Mouse (Mus musculus): ENCODE data around the gene Stk38l. TPM values are rescaled to one million over a fixed set of nuclear protein-coding genes. Genes with fewer than 3 reads are reported as not detected.
"Not testable (repeated sequence)": the region's sequence is repeated elsewhere in the genome, so short reads cannot be mapped to it uniquely, and the experiment has no call there.

The Stk38l gene
- total RNA-seq, 2 experiments from 2014 or later: 14.9 to 15.8 TPM

DNA sequence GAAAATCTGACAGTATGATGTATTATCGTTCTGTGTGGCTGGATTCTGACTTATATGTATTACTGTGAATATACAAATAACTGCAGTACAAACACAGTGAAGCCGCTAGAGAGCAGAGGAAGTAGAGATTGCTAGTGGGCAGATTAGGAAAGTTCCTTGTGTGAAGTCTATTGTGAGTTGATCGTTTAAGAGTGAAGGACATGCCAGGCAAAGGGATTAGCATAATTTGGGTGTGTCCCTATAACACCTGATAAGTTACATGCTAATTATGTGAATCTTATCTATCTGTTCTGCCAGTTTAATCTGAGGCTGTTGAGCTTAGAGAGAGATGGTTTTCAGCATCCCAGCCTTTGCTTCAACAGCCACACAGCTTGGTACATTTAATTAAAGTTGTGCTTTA is 7.4 kb downstream of the Stk38l start:
- intact Hi-C loops (cut with DNase I): no loop called here
- DNase-seq: no peak

DNA sequence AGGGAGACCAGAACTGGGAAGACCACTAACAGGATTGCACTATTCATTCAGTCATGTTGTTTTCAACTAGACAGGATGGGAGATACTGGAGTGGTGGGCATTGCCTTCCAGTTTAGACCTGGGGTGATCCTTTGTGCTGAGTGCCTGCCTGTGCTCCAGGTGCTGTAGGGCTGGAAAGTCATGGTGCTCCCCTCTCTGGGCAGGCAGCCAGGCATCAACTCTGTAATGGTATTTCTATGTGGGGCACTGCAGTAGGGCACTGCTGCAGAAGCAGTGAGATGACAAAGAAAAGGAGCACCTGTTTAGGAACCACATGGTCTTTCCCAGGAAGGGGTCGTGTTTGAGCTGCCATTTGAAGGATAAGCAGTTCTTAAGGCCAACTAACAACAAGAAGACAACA is 7.9 kb downstream of the Stk38l start:
- intact Hi-C loops (cut with DNase I): no loop called here
- peak; percentile 16 to 30 for DNase-seq

GRCm38 (mm10) chr6:146733554-146733953 is 8.8 kb downstream of the Stk38l start:
- intact Hi-C loops (cut with DNase I): no loop called here
- DNase-seq: no peak

DNA sequence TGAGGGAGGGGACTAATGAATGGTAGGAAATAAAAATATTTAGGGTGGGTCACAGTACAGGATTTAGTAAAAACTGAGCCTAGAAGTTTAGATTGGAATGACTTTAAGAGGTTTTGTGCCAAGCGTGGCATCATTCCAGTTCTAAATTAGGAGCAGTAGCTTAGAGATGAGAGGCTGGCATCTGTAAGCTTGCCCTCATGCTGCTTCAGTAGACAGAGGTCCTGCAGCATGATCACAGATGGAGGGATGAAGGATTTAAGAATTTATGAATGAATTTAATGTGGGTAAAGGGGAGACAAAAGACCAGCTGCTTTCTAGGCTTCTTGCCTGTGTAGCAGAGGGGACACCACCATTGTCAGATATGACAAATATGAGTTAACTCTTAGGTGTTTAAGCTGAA is 14.1 kb downstream of the Stk38l start:
- intact Hi-C loops (cut with DNase I): no loop called here
- peak in 1 of 2 experiments; percentile 57 for DNase-seq

- intact Hi-C loops (cut with DNase I): no loop called here
- DNase-seq: no peak
Measured at GRCm38 (mm10) chr6:146740724-146741123, 15.9 kb downstream of the Stk38l start.

DNA sequence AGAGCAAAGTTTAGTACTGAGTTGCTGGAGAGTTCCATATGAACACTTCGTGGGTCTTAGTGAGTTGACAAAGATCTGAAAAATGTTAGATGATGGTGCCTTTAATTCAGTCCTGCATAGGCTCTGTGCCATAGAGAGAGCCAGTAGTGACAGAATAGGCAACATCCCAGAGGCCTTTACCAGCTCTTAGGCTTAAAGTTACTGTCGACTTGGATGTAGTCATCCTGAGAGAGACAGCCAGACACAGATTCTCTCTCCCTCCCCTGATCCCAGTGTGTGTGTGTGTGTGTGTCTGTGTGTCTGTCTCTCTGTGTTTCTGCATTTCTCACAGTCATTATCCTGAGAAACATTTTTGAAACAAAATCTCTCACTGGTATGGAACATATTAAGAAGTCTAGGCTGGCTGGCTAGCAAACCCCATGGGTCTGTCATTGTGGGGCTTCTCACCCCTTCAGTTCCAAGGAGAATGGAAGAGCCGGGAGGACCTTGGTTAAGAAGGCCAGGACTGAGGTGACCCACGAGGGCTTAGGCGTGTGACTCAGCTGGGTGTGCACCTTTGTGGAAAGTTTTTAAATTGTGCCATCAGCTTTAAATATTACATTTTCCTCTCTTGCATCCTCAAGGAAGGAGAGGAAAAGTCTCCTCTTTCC is 17.3 kb downstream of the Stk38l start:
- intact Hi-C loops (cut with DNase I): no loop called here
- DNase-seq: no peak

- intact Hi-C loops (cut with DNase I): not testable (repeated sequence)
Measured at GRCm38 (mm10) chr6:146744266-146744665, 19.5 kb downstream of the Stk38l start.

GRCm38 (mm10) chr6:146745180-146745579 is 20.4 kb downstream of the Stk38l start:
- no peak for DNase-seq
- intact Hi-C loops (cut with DNase I): no loop called here

More at GRCm38 (mm10) chr6:146744266-146744665, 19.5 kb downstream of the Stk38l start:
- DNase-seq: not testable (repeated sequence)

DNA sequence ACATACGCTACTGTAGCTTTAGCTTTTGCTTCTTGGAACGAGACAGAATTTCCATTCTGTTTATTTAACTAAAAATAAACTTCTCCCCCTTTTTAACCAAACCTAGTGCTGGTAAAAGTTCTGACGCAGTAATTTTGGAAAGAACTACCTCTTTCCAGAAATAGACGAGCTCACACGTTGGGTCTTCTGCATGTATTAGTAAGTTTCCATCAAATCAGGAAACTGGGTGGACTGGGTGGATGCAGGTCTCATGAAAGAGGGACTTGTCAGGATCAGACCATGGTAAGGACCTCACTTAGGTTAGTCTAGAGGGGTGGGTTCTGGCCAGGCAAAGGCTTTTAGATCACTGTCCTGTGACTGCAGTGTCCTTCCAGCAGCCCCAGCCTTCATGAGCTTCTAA is 21.8 kb downstream of the Stk38l start:
- DNase-seq: no peak
- intact Hi-C loops (cut with DNase I): no loop called here

- intact Hi-C loops (cut with DNase I): no loop called here
Measured at GRCm38 (mm10) chr6:146747057-146747456, 22.3 kb downstream of the Stk38l start.

DNA sequence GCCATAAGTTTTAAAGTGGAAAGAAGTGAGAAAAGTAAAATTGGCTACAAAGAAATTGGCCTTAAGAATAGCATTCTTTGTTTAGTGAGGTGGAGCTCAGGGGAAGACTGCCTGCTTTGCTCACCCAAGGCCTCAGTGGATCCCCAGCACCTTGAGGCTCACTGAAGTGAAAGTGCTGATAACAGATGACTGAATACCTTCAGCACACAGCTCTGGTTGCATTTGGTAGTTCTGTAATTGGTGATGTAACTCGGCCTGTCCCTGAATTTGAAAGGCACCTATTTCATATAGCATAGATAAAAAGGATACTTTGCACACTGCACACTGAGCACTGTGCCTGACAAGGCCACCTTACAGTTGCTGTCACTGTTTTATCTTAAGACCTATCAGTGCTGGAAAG is 23.5 kb downstream of the Stk38l start:
- intact Hi-C loops (cut with DNase I): no loop called here
- DNase-seq: no peak

More at GRCm38 (mm10) chr6:146747057-146747456, 22.3 kb downstream of the Stk38l start:
- no peak for DNase-seq

GRCm38 (mm10) chr6:146751671-146752070 is 26.9 kb downstream of the Stk38l start:
- peak in 1 of 2 experiments; percentile 21 for DNase-seq
- intact Hi-C loops (cut with DNase I): no loop called here

- intact Hi-C loops (cut with DNase I): no loop called here
- DNase-seq: no peak
Measured at GRCm38 (mm10) chr6:146752178-146752577, 27.4 kb downstream of the Stk38l start.

- intact Hi-C loops (cut with DNase I): no loop called here
- DNase-seq: no peak
Measured at GRCm38 (mm10) chr6:146752612-146753011, 27.8 kb downstream of the Stk38l start.

GRCm38 (mm10) chr6:146753560-146754160 is 28.9 kb downstream of the Stk38l start:
- intact Hi-C loops (cut with DNase I): loop anchor here (2.0 kb wide), 1 partner anchor 27 kb away; no protein-coding TSS in a partner anchor
- no peak for DNase-seq

- DNase-seq: no peak
- intact Hi-C loops (cut with DNase I): loop anchor here (2.0 kb wide), 1 partner anchor 28 kb away; no protein-coding TSS in a partner anchor
Measured at GRCm38 (mm10) chr6:146755136-146755535, 30.3 kb downstream of the Stk38l start.

DNA sequence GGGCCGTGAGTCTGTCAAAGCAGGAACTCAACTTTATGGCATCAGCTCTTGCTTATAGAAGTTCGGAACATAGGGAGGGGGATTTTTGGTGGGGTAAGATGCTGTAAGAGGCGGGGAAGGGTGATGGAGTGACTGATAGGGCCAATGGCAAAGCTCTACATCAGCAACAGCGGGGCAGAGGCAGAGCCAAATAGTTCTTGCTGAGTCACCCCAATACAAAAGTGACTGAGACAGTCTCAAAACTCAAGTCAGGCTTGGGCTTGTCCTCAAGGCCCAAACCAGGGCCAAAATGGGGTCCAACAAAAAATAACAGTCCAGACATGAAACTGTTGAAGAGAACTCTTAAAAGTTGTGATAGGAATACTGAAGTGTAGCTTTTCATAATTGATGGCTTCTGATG is 30.9 kb downstream of the Stk38l start:
- intact Hi-C loops (cut with DNase I): loop anchor here (2.0 kb wide), 1 partner anchor 29 kb away; no protein-coding TSS in a partner anchor
- no peak for DNase-seq

- intact Hi-C loops (cut with DNase I): no loop called here
- DNase-seq: no peak
Measured at GRCm38 (mm10) chr6:146759027-146759426, 34.2 kb downstream of the Stk38l start.

DNA sequence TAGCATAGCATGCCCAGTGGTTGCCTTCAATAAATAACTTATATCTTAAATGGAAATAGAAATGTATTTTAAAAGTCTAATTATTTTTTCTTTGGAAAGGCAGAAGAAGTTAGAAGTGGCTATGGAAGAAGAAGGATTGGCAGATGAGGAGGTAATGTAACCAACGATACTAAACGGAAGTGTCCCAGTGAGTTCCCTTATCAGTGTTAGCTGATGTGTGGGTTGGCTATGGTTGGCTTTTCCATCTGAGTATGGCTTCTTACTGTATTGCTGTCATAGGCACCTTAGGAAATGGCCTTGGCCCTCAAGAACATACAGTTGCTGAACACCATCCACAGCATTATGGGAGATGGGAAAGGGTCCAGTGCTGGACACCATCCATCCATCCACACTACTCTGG is 35.2 kb downstream of the Stk38l start:
- DNase-seq: no peak
- intact Hi-C loops (cut with DNase I): loop anchor here (10.0 kb wide), 1 partner anchor 355 kb away; no protein-coding TSS in a partner anchor

- intact Hi-C loops (cut with DNase I): loop anchor here (10.0 kb wide), 1 partner anchor 356 kb away; no protein-coding TSS in a partner anchor
Measured at GRCm38 (mm10) chr6:146760736-146761135, 35.9 kb downstream of the Stk38l start.

GRCm38 (mm10) chr6:146762264-146762898 is 37.6 kb downstream of the Stk38l start:
- no peak for DNase-seq

More at GRCm38 (mm10) chr6:146760736-146761135, 35.9 kb downstream of the Stk38l start:
- DNase-seq: no peak

More at GRCm38 (mm10) chr6:146762264-146762898, 37.6 kb downstream of the Stk38l start:
- intact Hi-C loops (cut with DNase I): loop anchor here (1.0 to 10.0 kb wide), 2 partner anchors 100 to 358 kb away; no protein-coding TSS in a partner anchor
